Mouse (Mus musculus) midbrain, postnatal 0 days (tissue): ENCODE results near the gene Ppl. TPM values are rescaled to one million over a fixed set of nuclear protein-coding genes. Genes with fewer than 3 reads are reported as not detected.

Experiments used
- ATAC-seq: fragments of 200-750 bp; cut with Nextera tagmentation; 2 replicates; pipeline ENCODE4 v1.8.0; 2017; ENCODE audit warnings: moderate number of reproducible peaks, mild to moderate bottlenecking, moderate TSS enrichment, moderate library complexity; ENCODE audit not compliant: low FRiP score
- DNase-seq: peaks from one replicate; pipeline ENCODE4 v3.0.0-alpha.2; 2015; ENCODE audit warnings: low spot score
- H3K27ac ChIP-seq: fragments of 300-500 bp; sonication (generic); 2 replicates; pipeline ENCODE4 v1.5.1; 2014; ENCODE audit warnings: low read depth, mild to moderate bottlenecking, low read length, mixed read lengths
- H3K27me3 ChIP-seq: fragments of 300-500 bp; sonication (generic); 2 replicates; pipeline ENCODE4 v1.6.1; 2014; ENCODE audit warnings: low read length, control low read depth, mixed read lengths; ENCODE audit not compliant: insufficient read depth
- H3K36me3 ChIP-seq: fragments of 300-500 bp; sonication (generic); 2 replicates; pipeline ENCODE4 v1.6.1; 2014; ENCODE audit warnings: low read length, control low read depth, mixed read lengths; ENCODE audit not compliant: insufficient read depth
- H3K4me1 ChIP-seq: fragments of 300-500 bp; sonication (generic); 2 replicates; pipeline ENCODE4 v1.6.1; 2014; ENCODE audit warnings: mild to moderate bottlenecking, control low read depth, antibody characterized with exemption, low read length, mixed read lengths; ENCODE audit not compliant: insufficient read depth
- H3K4me2 ChIP-seq: fragments of 300-500 bp; sonication (generic); 2 replicates; pipeline ENCODE4 v1.6.1; 2014; ENCODE audit warnings: low read depth, mild to moderate bottlenecking, low read length, mixed read lengths; ENCODE audit not compliant: poor library complexity, severe bottlenecking
- H3K4me3 ChIP-seq: fragments of 300-500 bp; sonication (generic); 2 replicates; pipeline ENCODE4 v1.5.1; 2014; ENCODE audit warnings: low read depth, mild to moderate bottlenecking, low read length, moderate library complexity
- H3K9ac ChIP-seq: fragments of 300-500 bp; sonication (generic); replicated peaks from 2 replicates; pipeline ENCODE4 v1.6.1; 2014; ENCODE audit warnings: mild to moderate bottlenecking, low read length, moderate library complexity, mixed read lengths; ENCODE audit not compliant: poor library complexity, severe bottlenecking
- H3K9me3 ChIP-seq: fragments of 300-500 bp; sonication (generic); 2 replicates; pipeline ENCODE4 v1.6.1; 2016; ENCODE audit warnings: low read length, control low read depth
- CTCF ChIP-seq: IDR thresholded peaks from 2 replicates; pipeline ENCODE4 v1.5.1; 2016; ENCODE audit warnings: antibody characterized with exemption, mild to moderate bottlenecking
- WGBS: fragments of 180-500 bp; shearing (Covaris S2); extraction: QIAGEN DNeasy Blood & Tissue Kit; methylation state at CpG from one replicate; pipeline ENCODE4 v1.1.7; 2014; 5-methylcytosine and 5-hydroxymethylcytosine counted together
- polyA plus RNA-seq: library from polyadenylated mRNA; unstranded; fragments of >200 nt; fragmentation: Nextera tagmentation; extraction: Ambion mirVana; gene quantifications from 2 replicates; pipeline ENCODE4 v1.2.1, GENCODE M21; 2015
- total RNA-seq: library from RNA; depleted of rRNA; stranded (reverse); fragments of >200 nt; gene quantifications from 2 replicates; pipeline ENCODE4 v1.2.3, GENCODE M21; 2014

The Ppl gene
- total and polyA plus RNA-seq, 2 experiments from 2014 or later: 0.10 to 0.88 TPM

GRCm38 (mm10) chr16:5157113-5157512 is 24.9 kb upstream of the Ppl start:
- 87% methylated on average over 3 of the region's 3 CpGs for WGBS

GRCm38 (mm10) chr16:5156495-5156894 is 24.3 kb upstream of the Ppl start:
- no peak overlapping the region for H3K9ac ChIP-seq
- DNase-seq: no peak
- no peak overlapping the region for H3K4me2 ChIP-seq
- 58% methylated on average over 2 of the region's 2 CpGs for WGBS
- no peak for ATAC-seq
- H3K27me3 ChIP-seq: no peaks in the 10 kb centered on the region
- no peaks in the 10 kb centered on the region for H3K9me3 ChIP-seq
- no peaks in the 10 kb centered on the region for H3K4me1 ChIP-seq
- H3K36me3 ChIP-seq: no peaks in the 10 kb centered on the region
- no peak overlapping the region for H3K27ac ChIP-seq
- no peak overlapping the region for H3K4me3 ChIP-seq
- no peak for TF ChIP-seq CTCF

More at GRCm38 (mm10) chr16:5157113-5157512, 24.9 kb upstream of the Ppl start:
- TF ChIP-seq CTCF: no peak
- H3K4me3 ChIP-seq: no peak overlapping the region
- H3K4me1 ChIP-seq: no peaks in the 10 kb centered on the region
- H3K4me2 ChIP-seq: no peak overlapping the region
- H3K36me3 ChIP-seq: no peaks in the 10 kb centered on the region
- H3K27ac ChIP-seq: no peak overlapping the region
- ATAC-seq (no peak), DNase-seq (no peak)
- no peaks in the 10 kb centered on the region for H3K9me3 ChIP-seq
- no peak overlapping the region for H3K9ac ChIP-seq
- H3K27me3 ChIP-seq: no peaks in the 10 kb centered on the region

- no peak for ATAC-seq
- Histone ChIP-seq H3K9ac (no peak overlapping the region), H3K4me3 (no peak overlapping the region), H3K27ac (no peak overlapping the region), H3K27me3 (no peaks in the 10 kb centered on the region), H3K4me2 (no peak overlapping the region), H3K36me3 (no peaks in the 10 kb centered on the region), H3K9me3 (no peaks in the 10 kb centered on the region), H3K4me1 (no peaks in the 10 kb centered on the region)
- DNase-seq: no peak
- WGBS: 63% methylated on average over 3 of the region's 3 CpGs
- no peak for TF ChIP-seq CTCF
Measured at GRCm38 (mm10) chr16:5155014-5155413, 22.8 kb upstream of the Ppl start.

- no peak overlapping the region for H3K4me2 ChIP-seq
- ATAC-seq (no peak), DNase-seq (peak; percentile 55)
- no peak overlapping the region for H3K27ac ChIP-seq
- H3K9me3 ChIP-seq: no peaks in the 10 kb centered on the region
- TF ChIP-seq CTCF: no peak
- no peak overlapping the region for H3K4me3 ChIP-seq
- no peaks in the 10 kb centered on the region for H3K27me3 ChIP-seq
- 15% methylated on average over 6 of the region's 6 CpGs for WGBS
- no peaks in the 10 kb centered on the region for H3K36me3 ChIP-seq
- no peaks in the 10 kb centered on the region for H3K4me1 ChIP-seq
- no peak overlapping the region for H3K9ac ChIP-seq
Measured at GRCm38 (mm10) chr16:5153299-5154026, 21.2 kb upstream of the Ppl start.

GRCm38 (mm10) chr16:5150544-5150943 is 18.3 kb upstream of the Ppl start:
- TF ChIP-seq CTCF: no peak
- no peak for ATAC-seq
- 62% methylated on average over 10 of the region's 10 CpGs for WGBS
- H3K4me2 ChIP-seq: no peak overlapping the region
- no peak for DNase-seq
- no peak overlapping the region for H3K9ac ChIP-seq
- no peaks in the 10 kb centered on the region for H3K27me3 ChIP-seq
- H3K4me1 ChIP-seq: no peaks in the 10 kb centered on the region
- no peak overlapping the region for H3K27ac ChIP-seq
- no peaks in the 10 kb centered on the region for H3K9me3 ChIP-seq
- H3K36me3 ChIP-seq: no peaks in the 10 kb centered on the region
- H3K4me3 ChIP-seq: no peak overlapping the region

- 16% methylated on average over 13 of the region's 13 CpGs for WGBS
- peak; percentile 8; the same call in 1 of the 2 replicates for ATAC-seq
Measured at GRCm38 (mm10) chr16:5147037-5147385, 14.8 kb upstream of the Ppl start, which contains the start of gene Sec14l5. Gene Sec14l5 (plus strand): TSS chr16:5147109.

More at GRCm38 (mm10) chr16:5147037-5147385, 14.8 kb upstream of the Ppl start, which contains the start of gene Sec14l5:
- no peaks in the 10 kb centered on the region for H3K9me3 ChIP-seq
- no peak; the same call in 1 of the 2 replicates for TF ChIP-seq CTCF
- H3K4me3 ChIP-seq: peak within 1 kb of the TSS; percentile 36
- H3K4me2 ChIP-seq: peak within 1 kb of the TSS; percentile 81
- 0 out of 2 replicates have a peak within 1 kb of the TSS, but pooled peaks have one; percentile 24 for H3K9ac ChIP-seq
- no peaks in the 10 kb centered on the region for H3K36me3 ChIP-seq
- DNase-seq: no peak
- no peak within 1 kb of the TSS for H3K27ac ChIP-seq
- H3K4me1 ChIP-seq: no peaks in the 10 kb centered on the region
- H3K27me3 ChIP-seq: no peaks in the 10 kb centered on the region
